Mouse (Mus musculus) liver, adult 2 months (tissue): ENCODE data around the gene Gm11237.
A peak's percentile ranks its signal among the peaks of the same experiment; 100 is the strongest.

Experiments
- CTCF ChIP-seq: fragments of 200-500 bp; IDR thresholded peaks from 2 replicates; pipeline ENCODE4 v1.5.1; 2011; ENCODE audit warnings: low read depth, low read length, control low read depth
- POLR2A ChIP-seq: fragments of 200-500 bp; IDR thresholded peaks from 2 replicates; pipeline ENCODE4 v1.6.1; 2011; ENCODE audit warnings: low read length, control low read depth; ENCODE audit not compliant: insufficient read depth; ENCODE audit errors: extremely low read depth

GRCm38 (mm10) chr4:73599248-73599647, 23.5 kb upstream of the Gm11237 start:
- peak; percentile 40 for TF ChIP-seq CTCF
- TF ChIP-seq POLR2A, result no peak
